In the genomic region with DNA sequence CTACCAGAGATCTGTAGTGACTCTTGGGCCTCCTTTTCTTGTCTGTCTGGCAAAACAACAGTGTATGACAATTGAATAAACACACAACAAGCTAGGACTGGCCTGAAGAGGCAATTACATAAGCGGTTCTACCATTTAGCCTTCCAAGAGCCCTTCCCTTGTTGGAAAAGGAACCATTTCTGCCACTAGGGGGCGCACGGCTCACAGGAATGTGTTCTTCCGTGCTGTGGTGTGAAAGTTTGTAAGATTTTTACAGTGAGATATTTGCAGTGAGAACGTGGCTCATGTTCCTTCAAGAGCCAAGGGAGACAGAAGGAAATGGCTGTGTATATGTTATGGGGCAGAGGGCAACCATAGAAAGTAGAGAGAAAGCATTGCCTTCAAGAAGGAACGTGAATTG, we compare ENCODE assay signal across 8 mouse cellular contexts. TPM values are rescaled to one million over a fixed set of nuclear protein-coding genes. Genes with fewer than 3 reads are reported as not detected.
DNase-seq lines count a peak whose midpoint lies in the region; ATAC-seq and TF ChIP-seq lines count a peak whose summit lies in the region.

No protein-coding gene starts in this region.

- dilution Hi-C loops in CH12.LX (cut with MboI; ENCODE audit: extremely low pct_ligation_motif_present, extremely low pct_unique_long_range_greater_than_20kb, low sequenced_read_pairs): no loop called here

- H3K9me3 ChIP-seq in CH12.LX (replicated peaks; ENCODE audit: low read length): no peaks in the 10 kb centered on the region
- no peaks in the 10 kb centered on the region for H3K9me3 ChIP-seq in heart, embryonic 10.5 days
- H3K9me3 ChIP-seq in lung, postnatal 0 days (ENCODE audit: low read length): no peaks in the 10 kb centered on the region

- no peak overlapping the region for H3K4me3 ChIP-seq in CH12.LX (replicated peaks in 1 of 3; ENCODE audit: low read depth in 2 of 3, low read length in 2 of 3, poor library complexity in 1 of 3)
- H3K4me3 ChIP-seq in heart, embryonic 10.5 days: no peak overlapping the region
- H3K4me3 ChIP-seq in lung, postnatal 0 days (ENCODE audit: low read depth, low read length): no peak overlapping the region

- TF ChIP-seq POLR2A in CH12.LX (IDR thresholded peaks at IDR 0.05; ENCODE audit: low read depth, low read length): no peak

- no peaks in the 10 kb centered on the region for H3K36me3 ChIP-seq in CH12.LX (replicated peaks in 1 of 2; ENCODE audit: control insufficient read depth in 1 of 2, insufficient read depth in 1 of 2, low read length in 1 of 2)
- H3K36me3 ChIP-seq in heart, embryonic 10.5 days: no peaks in the 10 kb centered on the region
- no peaks in the 10 kb centered on the region for H3K36me3 ChIP-seq in lung, postnatal 0 days (ENCODE audit: insufficient read depth, low read length)

- no peak overlapping the region for H3K4me2 ChIP-seq in CH12.LX (ENCODE audit: insufficient read depth, low read depth, poor library complexity, severe bottlenecking)
- no peak overlapping the region for H3K4me2 ChIP-seq in lung, postnatal 0 days (replicated peaks; ENCODE audit: low read depth, low read length)

- peak; percentile 99 for TF ChIP-seq RAD21 in CH12.LX (IDR thresholded peaks at IDR 0.05; ENCODE audit: low read depth, low read length)

- H3K27ac ChIP-seq in CH12.LX (ENCODE audit: insufficient read depth, low read depth): no peak overlapping the region
- no peak overlapping the region for H3K27ac ChIP-seq in heart, embryonic 10.5 days
- no peak overlapping the region for H3K27ac ChIP-seq in lung, postnatal 0 days (ENCODE audit: low read length)

- peak; percentile 78 for ATAC-seq in lung, postnatal 0 days

- H3K4me1 ChIP-seq in CH12.LX (ENCODE audit: control insufficient read depth in 1 of 2, insufficient read depth in 2 of 2): peaks cover 6 to 21% of the 10 kb centered on the region in 2 experiments; a peak in 3 of 4 replicates
- peaks cover 3% of the 10 kb centered on the region; the same call in 1 of the 2 replicates for H3K4me1 ChIP-seq in heart, embryonic 10.5 days
- H3K4me1 ChIP-seq in lung, postnatal 0 days (ENCODE audit: insufficient read depth, low read depth, low read length): no peaks in the 10 kb centered on the region

- H3K9ac ChIP-seq in CH12.LX (ENCODE audit: insufficient read depth, low read depth): no peak overlapping the region
- no peak overlapping the region for H3K9ac ChIP-seq in lung, postnatal 0 days (replicated peaks; ENCODE audit: low read depth)

- in situ Hi-C loops in CH12.LX (cut with MboI; ENCODE audit: low pct_ligation_motif_present, low pct_unique_long_range_greater_than_20kb, low sequenced_read_pairs): loop anchor here (5.0 to 25.0 kb wide), 3 partner anchors 76 to 516 kb away; no protein-coding TSS in a partner anchor

- peak; percentile 65 to 98 for TF ChIP-seq CTCF in CH12.LX (conservative IDR thresholded peaks at IDR 0.05 in 1 of 2, IDR thresholded peaks at IDR 0.05 in 1 of 2; ENCODE audit: low read depth in 2 of 2, low read length in 2 of 2)
- peak; percentile 97 for TF ChIP-seq CTCF in lung, postnatal 0 days (IDR thresholded peaks at IDR 0.05)

- no peaks in the 10 kb centered on the region for H3K79me2 ChIP-seq in CH12.LX (replicated peaks; ENCODE audit: control insufficient read depth, extremely low read depth, insufficient read depth, poor library complexity, severe bottlenecking)

- peak; percentile 91 for DNase-seq in CH12.LX (ENCODE audit: extremely low read depth)
- peak; percentile 89 to 94 for DNase-seq in adrenal gland, adult 18-20 months (ENCODE audit: low spot score in 2 of 2)
- DNase-seq in embryo, embryonic 10 days (ENCODE audit: low spot score): peak; percentile 94
- DNase-seq in heart, embryonic 10.5 days (ENCODE audit: low spot score): peak; percentile 82
- DNase-seq in layer of hippocampus, adult 11-12 months (ENCODE audit: low spot score): peak; percentile 94
- DNase-seq in lung, postnatal 0 days (ENCODE audit: low spot score): peak; percentile 90
- DNase-seq in right cerebral cortex, postnatal 25 days: peak; percentile 88
- peak; percentile 96 for DNase-seq in urinary bladder, postnatal 14 days (ENCODE audit: low spot score)

- H3K27me3 ChIP-seq in CH12.LX (replicated peaks): no peaks in the 10 kb centered on the region
- H3K27me3 ChIP-seq in heart, embryonic 10.5 days (ENCODE audit: insufficient read depth, poor library complexity, severe bottlenecking): peaks cover 18% of the 10 kb centered on the region; the same call in 1 of the 2 replicates
- no peaks in the 10 kb centered on the region for H3K27me3 ChIP-seq in lung, postnatal 0 days (replicated peaks; ENCODE audit: insufficient read depth, low read length)

- WGBS in heart, embryonic 10.5 days: 18% methylated on average over 6 of the region's 6 CpGs
- 5% methylated on average over 6 of the region's 6 CpGs for WGBS in lung, postnatal 0 days

- no peak for TF ChIP-seq EP300 in CH12.LX (IDR thresholded peaks at IDR 0.05; ENCODE audit: low read length)
- no peak for TF ChIP-seq EP300 in lung, postnatal 0 days (IDR thresholded peaks at IDR 0.05)

TF ChIP-seq in CH12.LX, 34 proteins besides CTCF, POLR2A, EP300 and RAD21:
- TF ChIP-seq JUND (conservative IDR thresholded peaks at IDR 0.05; ENCODE audit: low read depth, low read length) (no peak), SIN3A (IDR thresholded peaks at IDR 0.05; ENCODE audit: low read length) (0 out of 2 replicates have a peak, but pooled peaks have one; percentile 44), MAFK (IDR thresholded peaks at IDR 0.05; ENCODE audit: insufficient replicate concordance, low read length) (no peak), MEF2A (IDR thresholded peaks at IDR 0.05; ENCODE audit: borderline replicate concordance, low read depth, low read length) (peak; percentile 47), ETS1 (conservative IDR thresholded peaks at IDR 0.05; ENCODE audit: low read depth, low read length) (no peak), NELFE (IDR thresholded peaks at IDR 0.05; ENCODE audit: low read depth, low read length) (peak; percentile 63; the same call in 1 of the 2 replicates), MYC (IDR thresholded peaks at IDR 0.05; ENCODE audit: low read depth, low read length) (0 out of 2 replicates have a peak, but pooled peaks have one; percentile 47), SMC3 (IDR thresholded peaks at IDR 0.05; ENCODE audit: low read depth, low read length) (peak; percentile 99), ZC3H11A (IDR thresholded peaks at IDR 0.05; ENCODE audit: low read depth, low read length) (peak; percentile 95), IRF4 (IDR thresholded peaks at IDR 0.05; ENCODE audit: low read depth, low read length) (0 out of 2 replicates have a peak, but pooled peaks have one; percentile 28), ELF1 (IDR thresholded peaks at IDR 0.05; ENCODE audit: low read depth, low read length) (peak; percentile 44; the same call in 1 of the 2 replicates)

RNA-seq across cellular contexts. Expression of a gene that starts 17.7 kb away (rescaled TPM):
- total RNA-seq in CH12.LX (2012; rRNA removed) (not detected in 2 replicates), CH12.LX (2014; rRNA removed) (not detected in 2 replicates)
- not detected in 2 replicates for polyA plus RNA-seq in CH12.LX (2012; ENCODE audit: insufficient read length, low read depth)
- not detected for total RNA-seq in adrenal gland, adult 18-20 months (2021)
- polyA plus RNA-seq in heart, embryonic 10.5 days (2016; fragmentation: Nextera tagmentation; extraction: Ambion mirVana): not detected in 2 replicates
- 14.4 and 17.9 TPM in 2 replicates for polyA plus RNA-seq in lung, postnatal 0 days (2015; fragmentation: Nextera tagmentation; extraction: Ambion mirVana)

RNA-seq across cellular contexts. Expression of a gene that starts 39.8 kb away (rescaled TPM):
- total RNA-seq in CH12.LX (2012; rRNA removed) (not detected in 2 replicates), CH12.LX (2014; rRNA removed) (not detected in 2 replicates)
- polyA plus RNA-seq in CH12.LX (2012; ENCODE audit: insufficient read length, low read depth): 0.14 and 0.17 TPM in 2 replicates
- total RNA-seq in adrenal gland, adult 18-20 months (2021): 1 to 10 TPM in 1 of 2 experiments, under 1 TPM in 1; 0.86 to 1.3 TPM
- not detected in 2 replicates for polyA plus RNA-seq in heart, embryonic 10.5 days (2016; fragmentation: Nextera tagmentation; extraction: Ambion mirVana)
- 0.11 and 0.21 TPM in 2 replicates for polyA plus RNA-seq in lung, postnatal 0 days (2015; fragmentation: Nextera tagmentation; extraction: Ambion mirVana)

RNA-seq across cellular contexts. Expression of a gene that starts 47.4 kb away (rescaled TPM):
- total RNA-seq in CH12.LX (2012; rRNA removed): 3.4 and 3.9 TPM in 2 replicates
- 3.1 and 3.7 TPM in 2 replicates for total RNA-seq in CH12.LX (2014; rRNA removed)
- 4.5 and 5.1 TPM in 2 replicates for polyA plus RNA-seq in CH12.LX (2012; ENCODE audit: insufficient read length, low read depth)
- total RNA-seq in adrenal gland, adult 18-20 months (2021): 1 to 10 TPM; 3.8 to 4.3 TPM
- 0.25 and 0.44 TPM in 2 replicates for polyA plus RNA-seq in heart, embryonic 10.5 days (2016; fragmentation: Nextera tagmentation; extraction: Ambion mirVana)
- 2.1 and 2.6 TPM in 2 replicates for polyA plus RNA-seq in lung, postnatal 0 days (2015; fragmentation: Nextera tagmentation; extraction: Ambion mirVana)

Comparison
In these comparisons a context has a peak if more than half of its experiments do, and no peak if none do; other contexts are left out.
1. RNA of a gene that starts 17.7 kb away (polyA plus RNA-seq): 14.4 to 17.9 TPM in lung, postnatal 0 days; not detected in heart, embryonic 10.5 days and not detected in CH12.LX; every median in the first group is over 10 times any median in the second.
2. Peak in every context shown above with its lines, with median percentiles within 50 percentile points of each other: DNase-seq.